Mouse (Mus musculus) adrenal gland, adult 18-20 months (tissue): ENCODE data around the gene Ifnar1. TPM values are rescaled to one million over a fixed set of nuclear protein-coding genes. Genes with fewer than 3 reads are reported as not detected.
"Not testable (repeated sequence)": the region's sequence is repeated elsewhere in the genome, so short reads cannot be mapped to it uniquely, and the experiment has no call there.

Experiments used
- DNase-seq, 2 experiments: peaks; one replicate each; pipeline ENCODE4 v3.0.0; 2021 to 2022; ENCODE audit warnings: low spot score in 2 of 2
- long read RNA-seq, 2 experiments: library from polyadenylated mRNA; stranded (forward); transcript quantifications; one replicate each; pipeline ENCODE4 v2.0.0; 2021
- total RNA-seq, 2 experiments: library from RNA; stranded (reverse); gene quantifications; 1 replicate in 1 of 2; 2 replicates in 1 of 2; pipeline ENCODE4 v1.2.3; 2021

Ifnar1 gene
- total RNA-seq, result 10 to 100 TPM; 53.5 to 55.4 TPM
- long read RNA-seq, experiment 1, transcript Ifnar1-201 (11 exons, 3,909 nt), result major isoform, 19 of 26 reads
- long read RNA-seq, experiment 1, partial matches to known transcripts, result 1 of 26 reads
- long read RNA-seq, experiment 1, other reads (novel, unspliced or antisense), result 4 of 26 reads
- long read RNA-seq, experiment 2, transcript Ifnar1-201 (11 exons, 3,909 nt), result major isoform, 26 of 46 reads
- long read RNA-seq, experiment 2, partial matches to known transcripts, result 13 of 46 reads
- long read RNA-seq, experiment 2, other reads (novel, unspliced or antisense), result 3 of 46 reads

GRCm38 (mm10) chr16:91484808-91485700 lies at the start of gene Ifnar1:
Gene Ifnar1, plus strand, starts transcription at chr16:91485238.
- DNase-seq, result peak; percentile 97 to 98

- no peak for DNase-seq
Measured at GRCm38 (mm10) chr16:91438081-91438480, 47.0 kb upstream of the Ifnar1 start.

GRCm38 (mm10) chr16:91438599-91438998 lies 46.4 kb upstream of the Ifnar1 start:
- not testable (repeated sequence) for DNase-seq

GRCm38 (mm10) chr16:91441366-91441765 lies 43.7 kb upstream of the Ifnar1 start:
- peak; percentile 24 to 55 for DNase-seq

GRCm38 (mm10) chr16:91441811-91442240 lies 43.2 kb upstream of the Ifnar1 start:
- no peak for DNase-seq

- DNase-seq, result no peak
Measured at GRCm38 (mm10) chr16:91442446-91442845, 42.6 kb upstream of the Ifnar1 start.

GRCm38 (mm10) chr16:91443211-91443611 lies 41.8 kb upstream of the Ifnar1 start:
- DNase-seq, result no peak

GRCm38 (mm10) chr16:91444847-91445246 lies 40.2 kb upstream of the Ifnar1 start:
- no peak for DNase-seq

- DNase-seq, result no peak
Measured at GRCm38 (mm10) chr16:91445566-91445965, 39.5 kb upstream of the Ifnar1 start.

GRCm38 (mm10) chr16:91446778-91447511 lies 38.1 kb upstream of the Ifnar1 start:
- DNase-seq, result no peak

- DNase-seq, result no peak
Measured at GRCm38 (mm10) chr16:91447512-91447900, 37.5 kb upstream of the Ifnar1 start.

- no peak for DNase-seq
Measured at GRCm38 (mm10) chr16:91448088-91448487, 37.0 kb upstream of the Ifnar1 start.

GRCm38 (mm10) chr16:91448895-91449294 lies 36.1 kb upstream of the Ifnar1 start:
- no peak for DNase-seq

GRCm38 (mm10) chr16:91450137-91451064 lies 34.6 kb upstream of the Ifnar1 start:
- no peak for DNase-seq

GRCm38 (mm10) chr16:91451949-91452348 lies 33.1 kb upstream of the Ifnar1 start:
- no peak for DNase-seq

GRCm38 (mm10) chr16:91452363-91452896 lies 32.6 kb upstream of the Ifnar1 start:
- peak in 1 of 2 experiments; percentile 42 for DNase-seq

- no peak for DNase-seq
Measured at GRCm38 (mm10) chr16:91455868-91456267, 29.2 kb upstream of the Ifnar1 start.

- no peak for DNase-seq
Measured at GRCm38 (mm10) chr16:91458301-91458746, 26.7 kb upstream of the Ifnar1 start.

- no peak for DNase-seq
Measured at GRCm38 (mm10) chr16:91458976-91459375, 26.1 kb upstream of the Ifnar1 start.

- DNase-seq, result no peak
Measured at GRCm38 (mm10) chr16:91459396-91459795, 25.6 kb upstream of the Ifnar1 start.
